Mouse (Mus musculus) myocyte (in vitro differentiated cells): Measurements from ENCODE around the gene Gstt1. TPM values are rescaled to one million over a fixed set of nuclear protein-coding genes. Genes with fewer than 3 reads are reported as not detected.

Experiments
- H3K27me3 ChIP-seq: one replicate; pipeline ENCODE4 v1.6.1; 2011; ENCODE audit not compliant: control insufficient read depth, insufficient read depth, insufficient read length
- H3K36me3 ChIP-seq: one replicate; pipeline ENCODE4 v1.6.1; 2011; ENCODE audit not compliant: control insufficient read depth, insufficient read depth
- H3K4me2 ChIP-seq: one replicate; pipeline ENCODE4 v1.6.1; 2011; ENCODE audit warnings: low read depth, control low read depth
- H3K4me3 ChIP-seq: one replicate; pipeline ENCODE4 v1.5.1; 2011; ENCODE audit warnings: mild to moderate bottlenecking, control low read depth, moderate library complexity
- H3K79me2 ChIP-seq: one replicate; pipeline ENCODE4 v1.6.1; 2011; ENCODE audit not compliant: control insufficient read depth, insufficient read depth
- H3ac ChIP-seq: one replicate; pipeline ENCODE4 v1.6.1; 2011; ENCODE audit not compliant: control insufficient read depth, insufficient read length
- CEBPB ChIP-seq: IDR thresholded peaks from 2 replicates; pipeline ENCODE4 v1.6.1; 2011; ENCODE audit warnings: mild to moderate bottlenecking, moderate library complexity; ENCODE audit not compliant: poor library complexity, insufficient read depth, severe bottlenecking
- E2F4 ChIP-seq: IDR thresholded peaks from one replicate; pipeline ENCODE4 v1.6.1; 2011; ENCODE audit warnings: mild to moderate bottlenecking, control low read depth, moderate library complexity; ENCODE audit not compliant: insufficient read depth
- MAX ChIP-seq: IDR thresholded peaks from one replicate; pipeline ENCODE4 v1.6.1; 2011; ENCODE audit warnings: low read depth, mild to moderate bottlenecking, control low read depth
- MYOD1 ChIP-seq, 3 experiments: IDR thresholded peaks; one replicate each; pipeline ENCODE4 v1.6.1; 2011; ENCODE audit warnings: control low read depth in 2 of 3, low read depth in 2 of 3, mild to moderate bottlenecking in 2 of 3, moderate library complexity in 1 of 3; ENCODE audit not compliant: insufficient read length in 2 of 3, control insufficient read depth in 1 of 3
- MYOG ChIP-seq, 3 experiments: IDR thresholded peaks; one replicate each; pipeline ENCODE4 v1.6.1; 2011; ENCODE audit warnings: control low read depth in 2 of 3, low read depth in 2 of 3, mild to moderate bottlenecking in 2 of 3; ENCODE audit not compliant: insufficient read length in 2 of 3, control insufficient read depth in 1 of 3, insufficient read depth in 1 of 3
- POLR2A ChIP-seq: IDR thresholded peaks from one replicate; pipeline ENCODE4 v1.6.1; 2011; ENCODE audit warnings: low read depth, mild to moderate bottlenecking, control low read depth, moderate library complexity; ENCODE audit not compliant: insufficient read length
- POLR2AphosphoS2 ChIP-seq: IDR thresholded peaks from one replicate; pipeline ENCODE4 v1.6.1; 2011; ENCODE audit warnings: low read depth, control low read depth; ENCODE audit not compliant: insufficient read length
- REST ChIP-seq: IDR thresholded peaks from one replicate; pipeline ENCODE4 v1.6.1; 2011; ENCODE audit warnings: mild to moderate bottlenecking, control low read depth, moderate library complexity; ENCODE audit not compliant: insufficient read depth, insufficient read length
- SRF ChIP-seq: IDR thresholded peaks from one replicate; pipeline ENCODE4 v1.6.1; 2011; ENCODE audit warnings: low read depth; ENCODE audit not compliant: control insufficient read depth, insufficient read length
- TCF12 ChIP-seq: IDR thresholded peaks from one replicate; pipeline ENCODE4 v1.6.1; 2011; ENCODE audit warnings: mild to moderate bottlenecking, control low read depth; ENCODE audit not compliant: poor library complexity, insufficient read depth, severe bottlenecking
- TCF3 ChIP-seq: IDR thresholded peaks from one replicate; pipeline ENCODE4 v1.6.1; 2011; ENCODE audit warnings: low read depth, control low read depth; ENCODE audit not compliant: insufficient read length
- USF1 ChIP-seq: IDR thresholded peaks from one replicate; pipeline ENCODE4 v1.6.1; 2011; ENCODE audit warnings: low read depth, mild to moderate bottlenecking, control low read depth, moderate library complexity
- polyA plus RNA-seq: library from polyadenylated mRNA; unstranded; fragments of >200 nt; fragmentation: generic; extraction: Trizol; gene quantifications from one replicate; pipeline ENCODE4 v1.2.1, GENCODE M21; 2012; ENCODE audit warnings: missing spikeins

Gstt1 gene
- polyA plus RNA-seq, 1 experiment: 1.3 TPM

DNA sequence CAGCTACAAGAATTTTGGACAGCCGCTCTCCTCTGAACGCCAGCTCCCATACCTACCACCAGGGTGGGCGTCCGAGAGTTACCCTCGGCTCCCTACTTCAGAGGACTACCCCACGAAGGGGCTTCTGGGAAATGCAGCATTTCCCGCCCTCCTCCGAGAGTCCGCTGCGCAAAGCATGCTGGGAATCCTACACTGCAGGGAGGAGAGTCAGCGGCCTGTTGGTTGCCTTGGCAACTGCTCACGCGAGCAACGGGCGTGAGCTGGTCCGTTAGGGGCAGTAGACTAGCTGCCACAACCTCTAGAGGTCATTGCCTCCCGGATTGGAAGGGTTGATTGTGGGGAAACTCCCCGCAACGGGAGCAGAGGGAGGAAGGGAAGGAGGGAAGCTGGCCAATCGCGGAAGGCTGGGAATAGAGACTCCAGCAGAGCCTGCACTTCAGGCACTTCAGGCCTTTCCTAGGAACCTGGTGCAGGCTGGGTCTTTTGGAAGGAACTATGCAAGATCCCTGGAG lies 38.9 kb upstream of the Gstt1 start, which contains the start of gene Gstt2:
Gene Gstt2, minus strand, starts transcription at position 177 of the 512 bp plus-strand sequence.
- TF ChIP-seq SRF (no peak), E2F4 (peak; percentile 74), REST (no peak), MYOG (IDR thresholded peaks at IDR 0.05; ENCODE audit: control insufficient read depth in 1 of 3, insufficient read depth in 1 of 3, insufficient read length in 2 of 3, low read depth in 2 of 3) (no peak), MYOD1 (IDR thresholded peaks at IDR 0.05; ENCODE audit: control insufficient read depth in 1 of 3, insufficient read length in 2 of 3, low read depth in 2 of 3) (peak in 1 of 3 experiments; percentile 4), TCF3 (no peak), MAX (no peak), USF1 (no peak), POLR2A (peak; percentile 45), POLR2AphosphoS2 (no peak)
- H3K4me3 ChIP-seq: peak within 1 kb of the TSS; percentile 29
- H3K27me3 ChIP-seq: no peaks in the 10 kb centered on the region
- H3K4me2 ChIP-seq: peak within 1 kb of the TSS; percentile 71
- H3K79me2 ChIP-seq: no peaks in the 10 kb centered on the region
- peak within 1 kb of the TSS; percentile 30 for H3ac ChIP-seq
- no peaks in the 10 kb centered on the region for H3K36me3 ChIP-seq

DNA sequence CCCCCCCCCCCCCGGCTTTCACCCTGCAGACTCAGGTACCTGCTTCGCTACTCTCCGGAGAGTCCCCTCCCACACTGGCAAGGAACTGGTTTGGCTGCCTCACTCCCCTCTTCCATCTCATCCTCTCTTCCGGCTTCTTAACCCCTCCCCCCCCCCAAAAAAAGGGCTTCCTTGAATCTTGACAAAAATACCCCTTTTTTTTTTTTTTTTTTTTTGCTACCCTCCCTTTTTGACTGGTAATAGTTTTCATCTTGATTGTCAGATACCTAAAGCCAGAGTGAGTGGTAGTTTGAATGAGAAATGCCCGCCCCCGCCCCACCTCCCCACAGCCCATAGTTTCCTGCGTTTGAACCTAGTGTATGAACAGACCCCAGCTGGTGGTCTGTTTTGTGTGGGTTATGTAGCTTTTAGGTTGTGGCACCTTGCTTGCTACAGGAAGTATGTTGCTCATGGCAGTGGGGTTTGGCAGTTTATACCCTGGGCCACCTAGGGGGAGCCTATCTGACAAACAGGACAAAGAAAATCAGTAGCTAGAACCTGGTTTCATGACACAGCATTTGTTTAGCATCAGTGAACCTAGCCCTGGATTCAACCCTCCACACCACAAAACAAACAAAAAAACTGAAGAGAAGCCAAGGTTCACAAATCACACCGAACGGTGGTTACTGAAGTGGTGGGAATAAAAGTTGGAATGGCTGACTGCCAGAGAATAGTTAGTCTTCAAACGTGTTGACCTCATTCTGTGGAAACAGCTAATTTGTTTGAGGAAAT lies 37.6 kb upstream of the Gstt1 start:
- H3ac ChIP-seq: no peak overlapping the region
- TF ChIP-seq TCF12 (no peak), USF1 (no peak), CEBPB (no peak), POLR2A (no peak), MAX (no peak), SRF (no peak), REST (no peak), MYOD1 (IDR thresholded peaks at IDR 0.05; ENCODE audit: control insufficient read depth in 1 of 3, insufficient read length in 2 of 3, low read depth in 2 of 3) (no peak), MYOG (IDR thresholded peaks at IDR 0.05; ENCODE audit: control insufficient read depth in 1 of 3, insufficient read depth in 1 of 3, insufficient read length in 2 of 3, low read depth in 2 of 3) (no peak), E2F4 (no peak), POLR2AphosphoS2 (no peak)
- no peak overlapping the region for H3K4me3 ChIP-seq
- no peaks in the 10 kb centered on the region for H3K27me3 ChIP-seq
- H3K79me2 ChIP-seq: no peaks in the 10 kb centered on the region
- no peaks in the 10 kb centered on the region for H3K36me3 ChIP-seq
- peak overlapping the region; percentile 71 for H3K4me2 ChIP-seq

- peak overlapping the region; percentile 60 for H3K4me2 ChIP-seq
- TF ChIP-seq MYOG (IDR thresholded peaks at IDR 0.05; ENCODE audit: control insufficient read depth in 1 of 3, insufficient read depth in 1 of 3, insufficient read length in 2 of 3, low read depth in 2 of 3) (no peak), USF1 (peak; percentile 8)
- H3K4me3 ChIP-seq: no peak overlapping the region
- no peaks in the 10 kb centered on the region for H3K79me2 ChIP-seq
- no peak overlapping the region for H3ac ChIP-seq
- no peaks in the 10 kb centered on the region for H3K36me3 ChIP-seq
- H3K27me3 ChIP-seq: no peaks in the 10 kb centered on the region
These were observed 36.9 kb upstream of the Gstt1 start for GRCm38 (mm10) chr10:75835307-75835706.

GRCm38 (mm10) chr10:75834721-75835120 lies 36.3 kb upstream of the Gstt1 start:
- H3ac ChIP-seq: no peak overlapping the region
- TF ChIP-seq USF1 (no peak), REST (no peak), MYOD1 (IDR thresholded peaks at IDR 0.05; ENCODE audit: control insufficient read depth in 1 of 3, insufficient read length in 2 of 3, low read depth in 2 of 3) (no peak), TCF12 (no peak), CEBPB (no peak), TCF3 (no peak), MYOG (IDR thresholded peaks at IDR 0.05; ENCODE audit: control insufficient read depth in 1 of 3, insufficient read depth in 1 of 3, insufficient read length in 2 of 3, low read depth in 2 of 3) (no peak), POLR2A (no peak), MAX (no peak)
- H3K27me3 ChIP-seq: no peaks in the 10 kb centered on the region
- H3K36me3 ChIP-seq: no peaks in the 10 kb centered on the region
- H3K4me3 ChIP-seq: no peak overlapping the region
- H3K4me2 ChIP-seq: no peak overlapping the region
- H3K79me2 ChIP-seq: no peaks in the 10 kb centered on the region

DNA sequence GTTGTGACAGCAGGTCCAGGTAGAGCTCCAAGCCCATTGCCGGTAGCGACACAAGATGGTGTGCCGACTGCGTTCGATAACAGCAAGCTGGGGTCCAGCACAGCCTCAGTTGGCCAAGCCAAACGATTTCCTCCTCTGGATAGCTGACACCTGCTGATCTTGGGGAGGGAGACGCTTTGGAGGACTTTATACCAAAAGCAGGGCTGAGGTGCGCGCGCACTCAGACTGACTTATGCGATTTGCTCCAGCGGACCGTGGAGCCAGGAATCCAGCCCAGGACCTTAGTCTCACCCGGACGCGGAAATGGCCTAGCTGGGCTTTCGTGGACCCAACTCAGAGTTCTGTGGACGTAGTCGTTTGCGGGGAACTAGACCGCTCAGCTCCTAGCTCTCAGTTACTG lies 35.9 kb upstream of the Gstt1 start:
- no peak for TF ChIP-seq USF1
- TF ChIP-seq POLR2A: no peak
- no peak for TF ChIP-seq TCF3
- TF ChIP-seq MYOG (IDR thresholded peaks at IDR 0.05; ENCODE audit: control insufficient read depth in 1 of 3, insufficient read depth in 1 of 3, insufficient read length in 2 of 3, low read depth in 2 of 3): no peak
- no peak for TF ChIP-seq REST
- no peak for TF ChIP-seq CEBPB
- no peak for TF ChIP-seq POLR2AphosphoS2
- TF ChIP-seq E2F4: no peak
- TF ChIP-seq TCF12: no peak
- TF ChIP-seq SRF: no peak
- no peak for TF ChIP-seq MYOD1 (IDR thresholded peaks at IDR 0.05; ENCODE audit: control insufficient read depth in 1 of 3, insufficient read length in 2 of 3, low read depth in 2 of 3)
- no peak for TF ChIP-seq MAX
- Histone ChIP-seq H3K36me3 (no peaks in the 10 kb centered on the region), H3K4me2 (no peak overlapping the region), H3K79me2 (no peaks in the 10 kb centered on the region), H3K27me3 (no peaks in the 10 kb centered on the region), H3K4me3 (no peak overlapping the region), H3ac (no peak overlapping the region)
